Mouse (Mus musculus) intestine, embryonic 14.5 days (tissue): ENCODE measurements at regions not wholly inside any gene's neighbourhood (a gene's known extent, or its start where the extent isn't known, plus 50 kb on each side); places are given as distances from the start of the nearest gene placed in this dataset.

Experiments used
- ATAC-seq: fragments of 200-750 bp; cut with Nextera tagmentation; replicated peaks from 2 replicates; pipeline ENCODE4 v1.8.0; 2017; ENCODE audit warnings: low read depth, moderate number of reproducible peaks, moderate TSS enrichment, moderate library complexity; ENCODE audit not compliant: low FRiP score, low TSS enrichment
- DNase-seq: peaks from one replicate; pipeline ENCODE4 v3.0.0-alpha.2; 2018; ENCODE audit warnings: low spot score
- H3K27ac ChIP-seq: fragments of 300-500 bp; sonication (generic); 2 replicates; pipeline ENCODE4 v1.5.1; 2014; ENCODE audit warnings: low read depth, mild to moderate bottlenecking, control low read depth
- H3K27me3 ChIP-seq: fragments of 300-500 bp; sonication (generic); replicated peaks from 2 replicates; pipeline ENCODE4 v1.6.1; 2014; ENCODE audit warnings: low read length, control low read depth; ENCODE audit not compliant: control insufficient read depth, insufficient read depth
- H3K36me3 ChIP-seq: fragments of 300-500 bp; sonication (generic); 2 replicates; pipeline ENCODE4 v1.6.1; 2014; ENCODE audit warnings: low read length, control low read depth; ENCODE audit not compliant: control insufficient read depth, insufficient read depth
- H3K4me1 ChIP-seq: fragments of 300-500 bp; sonication (generic); replicated peaks from 2 replicates; pipeline ENCODE4 v1.6.1; 2014; ENCODE audit warnings: low read length, control low read depth, mixed read lengths; ENCODE audit not compliant: control insufficient read depth, insufficient read depth
- H3K4me2 ChIP-seq: fragments of 300-500 bp; sonication (generic); 2 replicates; pipeline ENCODE4 v1.6.1; 2014; ENCODE audit warnings: low read length
- H3K4me3 ChIP-seq: fragments of 300-500 bp; sonication (generic); 2 replicates; pipeline ENCODE4 v1.5.1; 2014; ENCODE audit warnings: low read depth, low read length, control low read depth, mixed read lengths
- H3K9ac ChIP-seq: fragments of 300-500 bp; sonication (generic); 2 replicates; pipeline ENCODE4 v1.6.1; 2014; ENCODE audit warnings: mild to moderate bottlenecking, low read length
- H3K9me3 ChIP-seq: fragments of 300-500 bp; sonication (generic); 2 replicates; pipeline ENCODE4 v1.6.1; 2016; ENCODE audit warnings: low read length, control low read depth; ENCODE audit not compliant: control insufficient read depth
- WGBS: fragments of 180-500 bp; shearing (Covaris S2); extraction: QIAGEN DNeasy Blood & Tissue Kit; methylation state at CpG from one replicate; pipeline ENCODE4 v1.1.7; 2014; 5-methylcytosine and 5-hydroxymethylcytosine counted together

- WGBS: 32% methylated on average over 14 of the region's 14 CpGs
- Histone ChIP-seq H3K27me3 (no peaks in the 10 kb centered on the region), H3K9ac (no peak overlapping the region), H3K36me3 (no peaks in the 10 kb centered on the region), H3K9me3 (no peaks in the 10 kb centered on the region), H3K4me2 (peak overlapping the region; percentile 11; the same call in 1 of the 2 replicates), H3K4me3 (no peak overlapping the region), H3K27ac (0 out of 2 replicates have a peak overlapping the region, but pooled peaks have one; percentile 11), H3K4me1 (peaks cover 29% of the 10 kb centered on the region)
- ATAC-seq (peak; percentile 56; the same call in 1 of the 2 replicates), DNase-seq (peak; percentile 63)
These were observed 104.2 kb downstream of the Dyrk2 start for GRCm38 (mm10) chr10:118765544-118766441.

GRCm38 (mm10) chr10:118766826-118767225 is 103.2 kb downstream of the Dyrk2 start:
- Histone ChIP-seq H3K27ac (no peak overlapping the region), H3K9ac (no peak overlapping the region), H3K4me1 (peaks cover 21% of the 10 kb centered on the region), H3K36me3 (no peaks in the 10 kb centered on the region), H3K4me3 (no peak overlapping the region), H3K27me3 (no peaks in the 10 kb centered on the region), H3K4me2 (no peak overlapping the region), H3K9me3 (no peaks in the 10 kb centered on the region)
- 58% methylated on average over 7 of the region's 7 CpGs for WGBS
- no peak for ATAC-seq
- peak; percentile 44 for DNase-seq

- DNase-seq (no peak), ATAC-seq (no peak)
- no peak overlapping the region for H3K4me2 ChIP-seq
- no peak overlapping the region for H3K4me3 ChIP-seq
- WGBS: 94% methylated on average over 4 of the region's 4 CpGs
- no peaks in the 10 kb centered on the region for H3K27me3 ChIP-seq
- H3K27ac ChIP-seq: no peak overlapping the region
- H3K9me3 ChIP-seq: no peaks in the 10 kb centered on the region
- H3K36me3 ChIP-seq: no peaks in the 10 kb centered on the region
- peaks cover 14% of the 10 kb centered on the region for H3K4me1 ChIP-seq
- H3K9ac ChIP-seq: no peak overlapping the region
These were observed 100.3 kb downstream of the Dyrk2 start for GRCm38 (mm10) chr10:118769751-118770150.

- H3K36me3 ChIP-seq: no peaks in the 10 kb centered on the region
- ATAC-seq (no peak), DNase-seq (peak; percentile 42)
- no peaks in the 10 kb centered on the region for H3K4me1 ChIP-seq
- no peak overlapping the region for H3K27ac ChIP-seq
- 95% methylated on average over 10 of the region's 10 CpGs for WGBS
- no peak overlapping the region for H3K9ac ChIP-seq
- H3K9me3 ChIP-seq: no peaks in the 10 kb centered on the region
- H3K4me2 ChIP-seq: no peak overlapping the region
- H3K4me3 ChIP-seq: no peak overlapping the region
- H3K27me3 ChIP-seq: no peaks in the 10 kb centered on the region
These were observed 91.4 kb downstream of the Dyrk2 start for GRCm38 (mm10) chr10:118778656-118779055.

- no peaks in the 10 kb centered on the region for H3K36me3 ChIP-seq
- H3K9me3 ChIP-seq: no peaks in the 10 kb centered on the region
- no peaks in the 10 kb centered on the region for H3K4me1 ChIP-seq
- ATAC-seq: no peak
- H3K9ac ChIP-seq: no peak overlapping the region
- DNase-seq: peak; percentile 41
- H3K4me2 ChIP-seq: no peak overlapping the region
- 87% methylated on average over 10 of the region's 10 CpGs for WGBS
- H3K27me3 ChIP-seq: no peaks in the 10 kb centered on the region
- H3K4me3 ChIP-seq: no peak overlapping the region
- no peak overlapping the region for H3K27ac ChIP-seq
These were observed 89.0 kb downstream of the Dyrk2 start for GRCm38 (mm10) chr10:118780831-118781569.

- 58% methylated on average over 10 of the region's 10 CpGs for WGBS
- ATAC-seq: no peak
- Histone ChIP-seq H3K4me2 (no peak overlapping the region), H3K4me3 (no peak overlapping the region), H3K36me3 (no peaks in the 10 kb centered on the region), H3K4me1 (no peaks in the 10 kb centered on the region), H3K27ac (no peak overlapping the region), H3K9ac (no peak overlapping the region), H3K9me3 (no peaks in the 10 kb centered on the region), H3K27me3 (no peaks in the 10 kb centered on the region)
- peak; percentile 53 for DNase-seq
These were observed 88.2 kb downstream of the Dyrk2 start for GRCm38 (mm10) chr10:118781811-118782232.

GRCm38 (mm10) chr10:118782646-118783045 is 87.4 kb downstream of the Dyrk2 start:
- no peak overlapping the region for H3K9ac ChIP-seq
- H3K9me3 ChIP-seq: no peaks in the 10 kb centered on the region
- DNase-seq (peak; percentile 24), ATAC-seq (no peak)
- H3K4me2 ChIP-seq: no peak overlapping the region
- no peaks in the 10 kb centered on the region for H3K4me1 ChIP-seq
- no peak overlapping the region for H3K4me3 ChIP-seq
- WGBS: 68% methylated on average over 6 of the region's 6 CpGs
- no peak overlapping the region for H3K27ac ChIP-seq
- H3K36me3 ChIP-seq: no peaks in the 10 kb centered on the region
- no peaks in the 10 kb centered on the region for H3K27me3 ChIP-seq

- Histone ChIP-seq H3K36me3 (no peaks in the 10 kb centered on the region), H3K4me1 (no peaks in the 10 kb centered on the region), H3K4me2 (no peak overlapping the region), H3K27ac (no peak overlapping the region), H3K27me3 (no peaks in the 10 kb centered on the region), H3K9ac (no peak overlapping the region), H3K9me3 (no peaks in the 10 kb centered on the region), H3K4me3 (no peak overlapping the region)
- WGBS: 82% methylated on average over 8 of the region's 8 CpGs
- ATAC-seq: no peak
- peak; percentile 46 for DNase-seq
These were observed 82.7 kb downstream of the Dyrk2 start for GRCm38 (mm10) chr10:118787280-118787690.
